In the genomic region with DNA sequence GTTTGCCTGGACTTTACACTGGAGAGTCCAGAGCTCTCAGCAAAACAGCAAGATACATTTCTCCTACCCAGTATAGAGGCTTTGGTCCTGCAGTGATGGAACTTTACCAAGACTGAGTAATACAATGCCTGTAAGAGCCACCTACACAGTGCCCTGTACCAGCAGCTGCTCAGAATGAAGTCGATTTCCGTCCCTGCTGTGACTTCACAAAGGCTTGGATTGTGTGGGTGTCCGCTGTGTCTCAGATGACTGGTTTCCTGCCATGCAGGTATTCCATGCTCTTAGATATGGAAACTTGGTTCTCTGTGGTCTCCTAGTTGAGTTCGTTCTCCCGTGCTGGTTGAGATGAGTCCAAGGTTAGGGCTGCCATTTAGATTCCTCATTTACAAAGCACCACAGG, we compare ENCODE assay signal across 16 mouse cellular contexts.
A peak's percentile ranks its signal among the peaks of the same experiment; 100 is the strongest.
DNase-seq lines count a peak whose midpoint lies in the region; ATAC-seq and TF ChIP-seq lines count a peak whose summit lies in the region.
"Had no signal": no experiment of that assay in that cellular context is flagged by ENCODE, and none has a peak within 500 bp of the region (broad histone marks: within the 10 kb centered on the region; RNA-seq: fewer than 3 reads in every experiment).

No protein-coding gene starts in this region.

- no peak for TF ChIP-seq CTCF in cerebellum, adult 2 months (IDR thresholded peaks at IDR 0.05; ENCODE audit: borderline replicate concordance, insufficient read depth, low read depth, low read length)

- H3K36me3 ChIP-seq in limb, embryonic 12.5 days, result no peaks in the 10 kb centered on the region
- H3K36me3 ChIP-seq in limb, embryonic 10.5 days, result no peaks in the 10 kb centered on the region
- H3K36me3 ChIP-seq in myocyte (ENCODE audit: control insufficient read depth, insufficient read depth), result no peaks in the 10 kb centered on the region
- H3K36me3 ChIP-seq in forebrain, embryonic 11.5 days (ENCODE audit: control insufficient read depth, insufficient read depth, low read length), result no peaks in the 10 kb centered on the region
- H3K36me3 ChIP-seq: embryonic facial prominence, embryonic 15.5 days; heart, embryonic 10.5 days; liver, embryonic 15.5 days had no signal

- 87% methylated on average over 5 of the region's 5 CpGs for WGBS in limb, embryonic 12.5 days
- 87% methylated on average over 5 of the region's 5 CpGs for WGBS in limb, embryonic 10.5 days
- 8% methylated on average over 5 of the region's 5 CpGs for WGBS in cerebellum, adult 2 months
- 76% methylated on average over 5 of the region's 5 CpGs for WGBS in forebrain, embryonic 11.5 days

- no peak overlapping the region for H3K4me2 ChIP-seq in limb, embryonic 12.5 days
- H3K4me2 ChIP-seq in myocyte (ENCODE audit: low read depth), result peak overlapping the region; percentile 40
- no peak overlapping the region for H3K4me2 ChIP-seq in forebrain, embryonic 11.5 days (ENCODE audit: low read depth, low read length, severe bottlenecking)
- H3K4me2 ChIP-seq: embryonic facial prominence, embryonic 15.5 days; liver, embryonic 15.5 days had no signal

- peak; percentile 68 for ATAC-seq in frontal cortex, adult (ENCODE audit: low TSS enrichment)
- 0 out of 2 replicates have a peak, but pooled peaks have one; percentile 26 for ATAC-seq in limb, embryonic 12.5 days (ENCODE audit: insufficient number of reproducible peaks, insufficient read depth, low FRiP score, low TSS enrichment, low read depth)
- no peak for ATAC-seq in forebrain, embryonic 11.5 days (replicated peaks; ENCODE audit: low FRiP score)
- ATAC-seq: Patski had no signal

- no peaks in the 10 kb centered on the region for H3K79me2 ChIP-seq in myocyte (ENCODE audit: control insufficient read depth, insufficient read depth)

- no peaks in the 10 kb centered on the region for H3K4me1 ChIP-seq in limb, embryonic 12.5 days (replicated peaks)
- H3K4me1 ChIP-seq in limb, embryonic 10.5 days, result no peaks in the 10 kb centered on the region
- peaks cover 16% of the 10 kb centered on the region for H3K4me1 ChIP-seq in cerebellum, adult 2 months (ENCODE audit: control insufficient read depth, insufficient read depth, low read length)
- H3K4me1 ChIP-seq in forebrain, embryonic 11.5 days (replicated peaks; ENCODE audit: control insufficient read depth, insufficient read depth, low read length), result no peaks in the 10 kb centered on the region
- H3K4me1 ChIP-seq: embryonic facial prominence, embryonic 15.5 days had no signal

- no peak overlapping the region for H3K4me3 ChIP-seq in limb, embryonic 12.5 days (replicated peaks)
- H3K4me3 ChIP-seq in limb, embryonic 10.5 days, result no peak overlapping the region
- H3K4me3 ChIP-seq in cerebellum, adult 2 months (replicated peaks; ENCODE audit: insufficient read depth, low read depth, low read length), result no peak overlapping the region
- H3K4me3 ChIP-seq in myocyte, result no peak overlapping the region
- H3K4me3 ChIP-seq in forebrain, embryonic 11.5 days (ENCODE audit: low read depth, low read length), result no peak overlapping the region
- H3K4me3 ChIP-seq: embryonic facial prominence, embryonic 15.5 days; heart, embryonic 10.5 days; liver, embryonic 15.5 days had no signal

- H3K27me3 ChIP-seq in limb, embryonic 12.5 days, result no peaks in the 10 kb centered on the region
- H3K27me3 ChIP-seq in limb, embryonic 10.5 days (ENCODE audit: low read depth, poor library complexity, severe bottlenecking), result no peaks in the 10 kb centered on the region
- H3K27me3 ChIP-seq in cerebellum, adult 2 months (ENCODE audit: control insufficient read depth, insufficient read depth, low read length), result no peaks in the 10 kb centered on the region
- no peaks in the 10 kb centered on the region for H3K27me3 ChIP-seq in myocyte (ENCODE audit: control insufficient read depth, insufficient read depth, insufficient read length)
- H3K27me3 ChIP-seq in forebrain, embryonic 11.5 days (ENCODE audit: control insufficient read depth, insufficient read depth, low read length), result no peaks in the 10 kb centered on the region
- H3K27me3 ChIP-seq: embryonic facial prominence, embryonic 15.5 days; liver, embryonic 15.5 days; Patski had no signal

- H3K27ac ChIP-seq in limb, embryonic 12.5 days, result no peak overlapping the region
- no peak overlapping the region for H3K27ac ChIP-seq in limb, embryonic 10.5 days
- peak overlapping the region; percentile 70 for H3K27ac ChIP-seq in cerebellum, adult 2 months (ENCODE audit: insufficient read depth, low read length)
- H3K27ac ChIP-seq in forebrain, embryonic 11.5 days (ENCODE audit: low read depth, low read length), result no peak overlapping the region
- H3K27ac ChIP-seq: embryonic facial prominence, embryonic 15.5 days; heart, embryonic 10.5 days; liver, embryonic 15.5 days; macrophage; stomach, postnatal 0 days had no signal

- no peak for TF ChIP-seq POLR2A in cerebellum, adult 2 months (IDR thresholded peaks at IDR 0.05; ENCODE audit: borderline replicate concordance, insufficient read depth, low read length)
- no peak for TF ChIP-seq POLR2A in myocyte (IDR thresholded peaks at IDR 0.05; ENCODE audit: insufficient read length, low read depth)

- intact Hi-C loops in gastrocnemius, postnatal 14 days (cut with DNase I; ENCODE audit: low total_unique reads), result no loop called here

- no peaks in the 10 kb centered on the region for H3K9me3 ChIP-seq in limb, embryonic 12.5 days
- no peaks in the 10 kb centered on the region for H3K9me3 ChIP-seq in limb, embryonic 10.5 days (replicated peaks)
- H3K9me3 ChIP-seq in forebrain, embryonic 11.5 days (ENCODE audit: control insufficient read depth, low read length), result no peaks in the 10 kb centered on the region
- H3K9me3 ChIP-seq: embryonic facial prominence, embryonic 15.5 days; heart, embryonic 10.5 days; liver, embryonic 15.5 days had no signal

- DNase-seq in frontal cortex, postnatal 25 days (ENCODE audit: low spot score in 2 of 2), result no peak
- no peak for DNase-seq in limb, embryonic 10.5 days (ENCODE audit: low spot score)
- peak; percentile 72 to 89 for DNase-seq in cerebellum, adult 2 months
- DNase-seq in forebrain, embryonic 11.5 days (ENCODE audit: low spot score), result no peak
- DNase-seq in gastrocnemius, postnatal 14 days, result no peak
- DNase-seq: adrenal gland, postnatal 14 days; kidney, adult 8-10 months had no signal

- H3K9ac ChIP-seq in limb, embryonic 12.5 days (replicated peaks), result no peak overlapping the region
- H3K9ac ChIP-seq in forebrain, embryonic 11.5 days (ENCODE audit: low read length), result no peak overlapping the region
- H3K9ac ChIP-seq: embryonic facial prominence, embryonic 15.5 days; liver, embryonic 15.5 days had no signal

- H3ac ChIP-seq in myocyte (ENCODE audit: control insufficient read depth, insufficient read length), result no peak overlapping the region

TF ChIP-seq in myocyte, 11 proteins besides CTCF, POLR2A, EP300 and RAD21:
- TF ChIP-seq MYOD1 (IDR thresholded peaks at IDR 0.05; ENCODE audit: control insufficient read depth in 1 of 3, insufficient read length in 2 of 3, low read depth in 2 of 3) (peak in 2 of 3 experiments; percentile 72 to 83), MAX (IDR thresholded peaks at IDR 0.05; ENCODE audit: low read depth) (no peak)

Comparison
In these comparisons a context has a peak if more than half of its experiments do, and no peak if none do; other contexts are left out.
1. DNase-seq: peak in cerebellum, adult 2 months (2 of 2); none in frontal cortex, postnatal 25 days (0 of 2), limb, embryonic 10.5 days (single experiment), forebrain, embryonic 11.5 days (single experiment) and gastrocnemius, postnatal 14 days (single experiment).